Mouse (Mus musculus) lung, postnatal 0 days (tissue): ENCODE results near the gene Rbpjl. TPM values are rescaled to one million over a fixed set of nuclear protein-coding genes. Genes with fewer than 3 reads are reported as not detected.

ENCODE experiments used
- ATAC-seq: fragments of 200-750 bp; cut with Nextera tagmentation; 2 replicates; pipeline ENCODE4 v1.8.0; 2017; ENCODE audit warnings: moderate library complexity
- DNase-seq: peaks from one replicate; pipeline ENCODE4 v3.0.0-alpha.2; 2016; ENCODE audit warnings: low spot score
- H3K27ac ChIP-seq: fragments of 300-500 bp; sonication (generic); 2 replicates; pipeline ENCODE4 v1.5.1; 2014; ENCODE audit warnings: antibody characterized with exemption, mild to moderate bottlenecking, low read length, mixed read lengths
- H3K27me3 ChIP-seq: fragments of 300-500 bp; sonication (generic); replicated peaks from 2 replicates; pipeline ENCODE4 v1.6.1; 2014; ENCODE audit warnings: low read length, mixed read lengths; ENCODE audit not compliant: insufficient read depth
- H3K36me3 ChIP-seq: fragments of 300-500 bp; sonication (generic); 2 replicates; pipeline ENCODE4 v1.6.1; 2014; ENCODE audit warnings: low read length, mixed read lengths; ENCODE audit not compliant: insufficient read depth
- H3K4me1 ChIP-seq: fragments of 300-500 bp; sonication (generic); 2 replicates; pipeline ENCODE4 v1.6.1; 2014; ENCODE audit warnings: antibody characterized with exemption, low read depth, low read length, mixed read lengths; ENCODE audit not compliant: insufficient read depth
- H3K4me2 ChIP-seq: fragments of 300-500 bp; sonication (generic); replicated peaks from 2 replicates; pipeline ENCODE4 v1.6.1; 2014; ENCODE audit warnings: low read depth, mild to moderate bottlenecking, low read length, moderate library complexity, mixed read lengths
- H3K4me3 ChIP-seq: fragments of 300-500 bp; sonication (generic); 2 replicates; pipeline ENCODE4 v1.5.1; 2014; ENCODE audit warnings: low read depth, low read length
- H3K9ac ChIP-seq: fragments of 300-500 bp; sonication (generic); replicated peaks from 2 replicates; pipeline ENCODE4 v1.6.1; 2014; ENCODE audit warnings: low read depth, mild to moderate bottlenecking
- H3K9me3 ChIP-seq: fragments of 300-500 bp; sonication (generic); 2 replicates; pipeline ENCODE4 v1.6.1; 2016; ENCODE audit warnings: low read length, mixed read lengths
- CTCF ChIP-seq: IDR thresholded peaks from 2 replicates; pipeline ENCODE4 v1.5.1; 2016; ENCODE audit warnings: antibody characterized with exemption, mild to moderate bottlenecking
- EP300 ChIP-seq: IDR thresholded peaks from 2 replicates; pipeline ENCODE4 v1.6.1; 2016; ENCODE audit warnings: antibody characterized with exemption, mild to moderate bottlenecking, control low read depth
- WGBS: fragments of 180-500 bp; shearing (Covaris S2); extraction: QIAGEN DNeasy Blood & Tissue Kit; methylation state at CpG from one replicate; pipeline ENCODE4 v1.1.7; 2014; 5-methylcytosine and 5-hydroxymethylcytosine counted together
- polyA plus RNA-seq: library from polyadenylated mRNA; unstranded; fragments of >200 nt; fragmentation: Nextera tagmentation; extraction: Ambion mirVana; gene quantifications from 2 replicates; pipeline ENCODE4 v1.2.1, GENCODE M21; 2015

Rbpjl gene
- polyA plus RNA-seq, 1 experiment from 2014 or later: 29.7 TPM

- Histone ChIP-seq H3K9me3 (no peaks in the 10 kb centered on the region), H3K4me3 (no peak overlapping the region), H3K4me2 (peak overlapping the region; percentile 30; the same call in 1 of the 2 replicates), H3K27ac (peak overlapping the region; percentile 51; the same call in 1 of the 2 replicates), H3K36me3 (no peaks in the 10 kb centered on the region), H3K9ac (no peak overlapping the region), H3K4me1 (peaks cover 40% of the 10 kb centered on the region), H3K27me3 (no peaks in the 10 kb centered on the region)
- WGBS: 48% methylated on average over 6 of the region's 6 CpGs
- ATAC-seq (no peak), DNase-seq (no peak)
- TF ChIP-seq CTCF (no peak), EP300 (no peak)
Measured at GRCm38 (mm10) chr2:164437710-164438109, 34.8 kb downstream of the Rbpjl start.

- 33% methylated on average over 8 of the region's 8 CpGs for WGBS
- Histone ChIP-seq H3K4me2 (peak overlapping the region; percentile 30; the same call in 1 of the 2 replicates), H3K4me3 (no peak overlapping the region; the same call in 1 of the 2 replicates)
Measured at GRCm38 (mm10) chr2:164438257-164438656, 35.3 kb downstream of the Rbpjl start.

GRCm38 (mm10) chr2:164439001-164439421, 36.1 kb downstream of the Rbpjl start:
- peak overlapping the region; percentile 72; the same call in 1 of the 2 replicates for H3K4me2 ChIP-seq
- H3K27me3 ChIP-seq: no peaks in the 10 kb centered on the region
- H3K27ac ChIP-seq: peak overlapping the region; percentile 17
- H3K9ac ChIP-seq: no peak overlapping the region
- TF ChIP-seq CTCF: no peak
- no peak for TF ChIP-seq EP300
- peak; percentile 78 for DNase-seq
- H3K4me1 ChIP-seq: peaks cover 34% of the 10 kb centered on the region
- H3K36me3 ChIP-seq: no peaks in the 10 kb centered on the region
- no peak for ATAC-seq
- no peaks in the 10 kb centered on the region for H3K9me3 ChIP-seq
- no peak overlapping the region for H3K4me3 ChIP-seq
- WGBS: 34% methylated on average over 3 of the region's 3 CpGs

More at GRCm38 (mm10) chr2:164438257-164438656, 35.3 kb downstream of the Rbpjl start:
- Histone ChIP-seq H3K9me3 (no peaks in the 10 kb centered on the region), H3K36me3 (no peaks in the 10 kb centered on the region), H3K4me1 (peaks cover 34% of the 10 kb centered on the region), H3K9ac (no peak overlapping the region), H3K27ac (0 out of 2 replicates have a peak overlapping the region, but pooled peaks have one; percentile 34), H3K27me3 (no peaks in the 10 kb centered on the region)
- DNase-seq (no peak), ATAC-seq (no peak)
- TF ChIP-seq EP300: no peak

- Histone ChIP-seq H3K9me3 (no peaks in the 10 kb centered on the region), H3K27ac (0 out of 2 replicates have a peak overlapping the region, but pooled peaks have one; percentile 3), H3K9ac (no peak overlapping the region), H3K4me3 (peak overlapping the region; percentile 77; the same call in 1 of the 2 replicates), H3K27me3 (no peaks in the 10 kb centered on the region), H3K4me1 (peaks cover 36% of the 10 kb centered on the region), H3K36me3 (no peaks in the 10 kb centered on the region), H3K4me2 (peak overlapping the region; percentile 72)
- no peak for TF ChIP-seq CTCF
- TF ChIP-seq EP300: peak; percentile 74; the same call in 1 of the 2 replicates
- DNase-seq (peak; percentile 84), ATAC-seq (peak; percentile 51)
- WGBS: 51% methylated on average over 5 of the region's 5 CpGs
Measured at GRCm38 (mm10) chr2:164440314-164440713, 37.4 kb downstream of the Rbpjl start.

- WGBS: 43% methylated on average over 8 of the region's 8 CpGs
- no peaks in the 10 kb centered on the region for H3K27me3 ChIP-seq
- TF ChIP-seq EP300: no peak
- TF ChIP-seq CTCF: no peak
- no peaks in the 10 kb centered on the region for H3K36me3 ChIP-seq
- H3K27ac ChIP-seq: peak overlapping the region; percentile 95
- ATAC-seq (no peak), DNase-seq (no peak)
- peak overlapping the region; percentile 77 for H3K4me3 ChIP-seq
- peak overlapping the region; percentile 94 for H3K9ac ChIP-seq
- no peaks in the 10 kb centered on the region for H3K9me3 ChIP-seq
- H3K4me2 ChIP-seq: peak overlapping the region; percentile 72
- peaks cover 29% of the 10 kb centered on the region for H3K4me1 ChIP-seq
Measured at GRCm38 (mm10) chr2:164441155-164441554, 38.2 kb downstream of the Rbpjl start.

- no peak for ATAC-seq
- Histone ChIP-seq H3K4me2 (peak overlapping the region; percentile 72), H3K9me3 (no peaks in the 10 kb centered on the region), H3K36me3 (no peaks in the 10 kb centered on the region), H3K4me1 (peaks cover 23% of the 10 kb centered on the region; the same call in 1 of the 2 replicates), H3K9ac (peak overlapping the region; percentile 94), H3K27me3 (no peaks in the 10 kb centered on the region), H3K27ac (peak overlapping the region; percentile 95), H3K4me3 (peak overlapping the region; percentile 77)
- TF ChIP-seq CTCF: no peak
- TF ChIP-seq EP300: no peak
- DNase-seq: no peak
- 29% methylated on average over 7 of the region's 7 CpGs for WGBS
Measured at GRCm38 (mm10) chr2:164441731-164442130, 38.8 kb downstream of the Rbpjl start.
